Mouse (Mus musculus): ENCODE data around the gene Agbl1.
A peak's percentile ranks its signal among the peaks of the same experiment; 100 is the strongest.

Agbl1 gene

DNA sequence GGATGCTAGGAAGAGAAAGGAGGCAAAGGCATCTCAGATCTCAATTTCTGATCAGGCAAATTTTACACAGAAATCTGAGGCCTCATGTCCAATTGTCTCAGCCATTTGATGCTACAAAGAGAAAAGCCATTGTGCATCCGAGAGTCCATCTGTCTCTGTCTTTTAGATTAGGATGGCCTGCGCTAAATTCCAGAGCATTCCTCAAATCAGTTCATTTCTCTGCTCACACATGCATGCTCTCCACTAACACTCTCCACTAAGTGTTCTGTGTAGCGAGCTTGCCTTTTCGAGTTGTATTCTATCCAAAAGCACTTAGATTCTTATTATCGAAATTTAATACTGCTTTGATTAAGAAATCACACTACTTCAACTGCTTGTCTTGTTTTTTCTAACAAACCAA is 159.6 kb downstream of the Agbl1 start:
- DNase-seq (ENCODE audit: low spot score in 2 of 2), result no peak

DNA sequence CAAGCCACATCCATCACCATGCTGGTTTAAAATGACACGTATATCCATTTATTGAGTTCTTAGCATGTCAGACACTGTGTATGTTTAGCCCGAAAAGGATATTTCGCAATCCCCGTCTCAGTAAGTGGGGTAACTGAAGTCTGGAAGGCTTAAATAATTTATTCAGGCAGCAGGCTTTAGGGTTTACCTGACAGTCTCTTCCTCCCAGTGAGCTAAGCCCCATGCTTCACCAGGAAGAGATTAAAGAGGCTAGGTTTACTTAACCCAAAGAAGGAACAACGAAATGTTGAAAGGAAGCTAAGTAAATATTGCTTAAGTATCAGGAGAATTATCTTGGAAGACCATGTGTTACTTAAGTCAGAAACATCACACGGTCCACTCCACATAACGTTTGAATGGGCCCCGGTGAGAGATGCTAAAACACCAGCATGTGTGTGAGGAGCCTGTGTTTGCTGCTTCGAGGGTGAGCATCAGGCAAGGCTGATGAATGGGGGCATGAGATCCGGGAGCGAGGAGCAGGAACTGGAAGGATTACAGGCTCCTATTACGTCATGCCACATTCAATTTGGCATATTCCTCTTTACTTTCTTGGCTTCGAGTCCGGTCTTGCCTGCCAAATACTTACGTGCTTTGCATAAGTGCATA is 162.7 kb downstream of the Agbl1 start:
- DNase-seq (ENCODE audit: low spot score in 2 of 2), result no peak

DNA sequence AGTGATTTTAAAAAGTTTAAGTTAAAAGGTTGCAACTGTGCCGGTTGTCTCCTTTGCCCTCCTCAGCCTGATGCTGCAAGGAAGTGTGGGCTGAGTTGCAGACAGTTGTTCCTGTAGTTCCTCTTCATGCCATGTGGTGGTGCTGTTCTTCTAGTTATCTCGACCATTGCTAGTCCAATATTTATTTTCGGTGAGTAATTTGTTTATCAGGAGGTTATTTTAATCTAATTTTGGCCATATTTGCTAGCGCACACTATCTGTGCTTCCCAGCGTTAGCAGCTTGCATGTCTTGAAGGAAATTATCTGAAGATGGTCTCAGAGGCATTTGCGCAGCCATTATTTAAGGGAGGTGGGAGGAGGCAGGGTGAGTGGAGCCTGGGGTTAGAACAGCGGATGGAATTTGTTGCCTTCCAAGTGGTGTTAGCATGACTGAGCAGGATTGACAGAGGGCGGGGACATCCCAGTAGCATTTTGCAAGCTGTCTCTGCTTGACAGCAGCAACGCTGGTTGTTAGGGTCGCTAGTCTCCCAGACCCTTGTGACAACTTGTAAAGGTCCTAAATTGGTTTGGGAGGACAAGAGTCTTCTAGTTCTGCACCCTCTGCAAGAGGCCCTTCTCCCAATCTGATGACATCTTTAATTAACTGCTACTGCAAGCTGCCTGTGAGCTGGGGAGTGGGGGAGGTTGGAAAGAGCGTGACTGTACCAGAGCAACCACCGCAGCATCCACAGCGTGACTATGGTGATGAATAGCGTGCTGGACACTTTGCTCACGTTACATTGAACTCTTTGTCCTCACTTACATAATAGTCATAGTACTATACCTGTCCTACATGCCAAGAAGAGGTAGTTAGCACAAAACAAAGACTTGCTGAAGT is 163.5 kb downstream of the Agbl1 start:
- peak; percentile 48 to 66 for DNase-seq (ENCODE audit: low spot score in 2 of 2)

DNA sequence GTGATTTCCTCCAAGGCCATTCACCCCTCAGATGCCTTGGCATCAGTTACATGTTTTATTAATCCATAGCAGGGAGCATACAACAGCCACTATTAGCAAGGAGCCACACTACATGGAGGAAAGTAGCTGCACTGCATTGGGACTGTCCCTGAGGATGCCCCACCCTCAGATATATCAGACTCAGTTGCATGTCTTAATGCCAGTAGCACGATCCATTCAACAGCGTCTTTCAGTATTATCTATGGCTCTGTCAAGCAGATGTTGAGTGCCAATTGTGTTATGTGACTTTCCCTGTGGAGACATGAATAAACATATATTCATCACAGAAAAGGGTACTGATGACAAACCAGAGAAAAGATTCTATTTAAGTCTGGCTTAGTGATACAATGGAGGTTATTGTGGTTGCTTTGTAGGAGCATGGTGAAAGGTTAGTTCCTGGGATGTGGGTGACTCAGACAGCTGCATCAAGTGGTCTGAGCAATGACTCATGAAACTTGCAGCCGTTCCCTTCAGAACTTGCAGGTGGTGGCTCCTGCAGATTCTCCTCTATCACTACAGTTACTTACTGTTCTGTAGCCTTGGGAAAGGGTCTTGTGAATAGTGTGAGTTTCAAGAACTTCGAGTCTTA is 178.4 kb downstream of the Agbl1 start:
- no peak for DNase-seq (ENCODE audit: low spot score in 2 of 2)

DNA sequence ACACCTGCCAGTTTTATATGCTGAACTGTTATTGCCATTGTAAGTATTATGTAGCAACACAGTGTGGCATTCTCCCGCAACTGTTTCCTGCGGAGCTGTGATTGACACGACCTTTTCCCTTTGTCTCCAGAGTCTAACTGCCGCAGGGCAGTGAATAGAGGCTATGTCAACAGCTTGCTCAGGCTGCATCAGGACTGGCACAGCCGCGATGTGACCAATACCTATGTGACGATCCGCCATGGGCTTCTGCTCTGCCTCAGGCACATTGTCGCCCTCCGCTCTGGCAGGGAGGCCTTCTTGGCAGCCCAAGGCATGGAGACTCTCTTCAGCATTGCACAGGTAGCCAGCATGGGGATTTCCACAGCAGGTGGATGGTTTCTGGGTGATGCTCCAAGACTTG is 179.3 kb downstream of the Agbl1 start:
- DNase-seq (ENCODE audit: low spot score in 2 of 2), result no peak

DNA sequence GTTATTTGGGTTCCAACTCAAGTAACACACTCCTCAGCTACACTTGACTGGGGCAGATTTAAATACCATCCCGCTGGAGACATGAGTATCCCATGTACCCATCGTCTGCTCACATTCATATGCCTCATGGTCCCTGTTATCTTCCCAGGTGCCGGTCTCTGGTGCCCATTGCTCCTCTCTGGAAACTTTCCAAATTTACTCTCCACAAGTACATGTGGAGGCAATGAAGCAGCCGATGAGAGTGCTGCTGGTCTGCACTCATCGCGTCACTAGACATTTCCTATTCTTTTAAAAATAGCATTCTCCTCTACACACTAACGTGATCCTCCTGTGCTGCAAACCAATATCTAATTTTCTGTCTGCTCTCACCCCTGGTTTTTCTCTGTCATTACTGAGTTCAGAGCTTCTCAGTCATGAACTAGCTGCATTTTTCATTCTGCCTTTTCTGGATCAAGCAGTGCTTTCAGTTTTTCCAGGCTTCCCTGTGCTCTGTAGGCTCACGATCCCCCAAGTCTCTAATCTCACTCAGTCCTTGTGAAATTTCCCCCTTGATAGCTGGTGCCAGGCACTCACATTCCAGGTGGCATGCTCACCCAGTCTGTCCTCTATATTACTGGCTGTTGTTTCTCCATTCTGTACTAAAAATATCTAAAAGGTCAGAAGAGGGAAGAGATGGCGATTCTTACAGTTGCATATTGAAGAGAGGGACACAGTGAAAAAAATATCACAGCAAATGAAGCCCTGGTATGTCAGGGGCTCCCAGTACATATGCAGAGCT is 180.9 kb downstream of the Agbl1 start:
- DNase-seq (ENCODE audit: low spot score in 2 of 2), result no peak

DNA sequence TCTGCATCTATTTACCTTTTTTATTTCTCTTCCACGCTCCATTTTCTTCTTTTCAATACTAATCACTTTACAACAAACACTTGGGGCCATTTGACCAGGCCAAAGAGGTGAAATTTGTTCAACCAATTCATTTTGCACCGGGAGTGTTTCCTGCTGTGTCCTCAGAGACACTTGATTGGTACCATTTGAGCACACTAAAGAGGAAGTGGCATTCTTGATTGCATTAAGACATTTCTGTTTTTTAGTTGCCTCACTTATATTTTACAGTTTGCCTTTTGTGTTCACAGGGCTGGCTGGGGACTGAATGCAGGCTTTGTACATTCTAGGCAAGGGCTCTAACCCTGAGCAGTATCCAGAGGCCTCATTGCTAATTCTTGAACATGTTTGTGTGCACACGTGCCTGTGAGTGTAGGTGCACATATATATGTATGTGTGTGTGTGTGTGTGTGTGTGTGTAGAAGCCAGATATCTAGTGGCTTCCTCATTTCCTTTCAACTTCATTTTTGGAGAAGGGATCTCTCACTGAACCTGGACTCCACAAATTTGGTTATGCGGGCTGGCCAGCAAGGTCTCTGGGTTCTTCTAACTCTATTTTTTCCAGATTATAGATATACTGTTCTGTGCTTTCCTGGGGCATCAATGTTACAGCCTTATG is 182.4 kb downstream of the Agbl1 start:
- DNase-seq (ENCODE audit: low spot score in 2 of 2), result no peak

DNA sequence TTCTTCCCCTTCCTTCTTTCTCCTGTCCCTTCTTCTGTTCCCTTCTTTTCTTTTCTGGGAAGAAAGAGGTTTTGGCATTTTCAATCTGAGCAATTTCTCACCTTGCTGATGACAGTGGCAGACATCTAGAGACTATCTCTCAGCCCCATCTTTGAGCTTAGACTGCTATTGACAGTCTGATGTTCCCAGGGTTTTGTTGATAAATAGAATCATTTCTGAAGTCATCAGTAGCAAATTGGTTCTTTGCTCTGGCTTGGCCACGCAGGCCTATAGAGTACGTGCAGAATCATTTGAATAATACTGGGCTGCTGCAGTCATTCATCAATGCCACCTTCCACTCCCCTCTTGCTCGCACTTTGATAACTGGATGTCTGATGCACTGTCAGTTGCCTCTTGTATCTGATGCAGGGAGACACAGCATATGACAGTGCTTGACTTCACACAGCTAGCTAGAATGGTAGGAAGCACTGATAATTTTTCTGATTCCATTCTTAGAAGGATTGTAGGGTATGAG is 186.5 kb downstream of the Agbl1 start:
- no peak for DNase-seq (ENCODE audit: low spot score in 2 of 2)

DNA sequence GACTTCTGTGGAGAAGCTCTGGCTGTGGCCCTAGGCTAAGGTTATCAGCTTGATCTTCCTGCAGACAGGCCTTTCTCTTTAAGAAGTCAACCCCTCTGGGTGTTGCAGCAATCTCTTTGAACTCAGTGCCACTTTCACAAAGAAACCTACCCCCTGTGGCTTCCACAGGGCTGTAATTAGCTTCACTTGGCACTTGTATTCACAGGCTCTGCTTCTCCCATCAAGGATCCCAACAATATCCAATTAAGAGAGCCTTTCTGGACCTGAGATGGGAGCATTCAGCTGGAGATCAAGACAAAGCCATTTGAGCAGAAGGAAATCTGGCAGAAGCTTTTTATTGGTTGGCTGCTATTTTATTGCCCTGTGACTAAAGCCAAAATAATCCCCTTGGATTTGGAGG is 208.9 kb downstream of the Agbl1 start:
- DNase-seq (ENCODE audit: low spot score in 2 of 2), result no peak

DNA sequence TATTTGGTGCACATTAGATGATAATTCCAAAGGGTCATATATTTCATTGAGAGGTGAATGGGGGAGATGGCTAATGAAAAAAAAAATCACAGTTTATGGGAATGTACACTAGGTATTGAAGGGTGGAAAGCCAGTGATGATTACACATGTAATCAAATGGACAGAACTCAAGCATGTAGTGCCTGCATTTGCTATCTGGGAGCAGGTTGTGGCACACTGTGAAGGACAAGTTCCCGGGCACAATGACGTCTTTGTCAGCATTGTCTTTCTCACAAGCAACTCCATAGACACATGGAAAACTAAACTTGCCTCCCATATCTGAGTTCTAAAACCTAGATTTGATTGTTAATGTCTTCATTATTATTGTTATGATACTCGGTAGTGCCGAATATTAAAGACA is 209.3 kb downstream of the Agbl1 start:
- no peak for DNase-seq (ENCODE audit: low spot score in 2 of 2)

DNA sequence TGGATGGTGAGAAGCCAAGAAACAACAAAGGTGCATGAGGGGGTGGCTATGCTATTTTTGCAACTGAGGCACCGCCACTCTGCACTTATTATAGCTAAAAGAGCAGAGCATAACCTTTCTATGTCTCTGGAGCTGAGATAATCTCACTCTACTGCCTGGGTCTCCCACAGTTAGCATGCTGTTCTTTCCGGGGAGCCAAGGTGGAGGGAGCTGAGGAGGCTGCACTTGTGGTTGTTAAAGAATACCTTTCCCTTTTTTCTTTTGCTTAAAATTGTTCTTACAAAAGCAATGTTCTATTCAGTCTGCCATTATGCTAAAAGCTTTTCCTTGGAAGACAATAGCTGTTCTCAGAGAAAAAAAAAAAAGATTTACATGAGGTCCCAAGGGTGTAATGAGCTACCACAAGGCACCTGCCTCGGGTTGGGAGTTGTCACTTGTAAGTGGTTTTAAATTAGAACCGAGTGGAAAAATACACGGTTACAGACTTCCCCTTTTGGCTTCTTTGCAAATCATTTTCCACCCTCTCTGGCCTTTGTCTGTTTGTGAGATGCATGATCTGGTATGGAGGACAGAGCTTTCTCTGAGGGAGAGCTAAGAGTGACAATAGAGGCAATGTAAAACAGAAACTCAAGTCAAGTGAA is 232.8 kb downstream of the Agbl1 start:
- no peak for DNase-seq (ENCODE audit: low spot score in 2 of 2)

DNA sequence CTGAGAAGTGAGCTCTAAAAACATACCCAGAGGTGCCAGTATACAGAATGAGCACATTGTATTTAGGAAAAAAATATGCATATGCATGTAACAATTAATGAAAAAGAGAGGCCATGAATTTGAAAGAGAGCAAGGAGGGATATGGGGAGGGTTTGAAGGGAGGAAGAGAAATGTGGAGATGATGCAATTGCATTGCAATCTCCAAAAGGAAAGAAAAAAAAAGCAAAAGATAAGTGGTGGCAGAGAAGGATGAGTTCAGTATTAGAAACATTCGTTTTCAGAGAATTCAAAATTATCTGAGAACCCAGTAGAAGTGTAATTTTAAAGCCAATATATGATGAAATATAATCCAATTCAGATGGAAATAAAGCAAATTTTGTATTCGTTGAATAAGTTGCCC is 236.7 kb downstream of the Agbl1 start:
- no peak for DNase-seq (ENCODE audit: low spot score in 2 of 2)

DNA sequence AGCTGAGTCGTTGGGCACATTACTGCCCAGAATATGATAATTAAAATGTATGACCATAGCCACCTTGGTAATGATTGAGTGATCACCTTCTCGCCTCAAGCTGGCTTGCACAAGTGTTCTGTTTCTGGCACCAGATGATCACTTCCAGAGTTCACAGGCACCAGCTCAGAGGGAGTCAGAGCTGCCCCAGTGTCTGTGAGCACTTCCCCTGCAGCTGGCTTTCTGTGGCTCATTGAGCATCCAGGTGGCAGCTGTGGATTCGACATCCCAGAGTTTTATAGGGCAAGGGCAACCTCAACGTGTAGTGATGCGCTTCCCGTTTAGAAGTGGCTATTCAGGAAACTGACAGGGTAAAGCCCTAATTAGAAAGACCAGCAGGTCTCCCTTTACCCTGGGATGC is 244.5 kb downstream of the Agbl1 start:
- DNase-seq (ENCODE audit: low spot score in 2 of 2), result no peak

DNA sequence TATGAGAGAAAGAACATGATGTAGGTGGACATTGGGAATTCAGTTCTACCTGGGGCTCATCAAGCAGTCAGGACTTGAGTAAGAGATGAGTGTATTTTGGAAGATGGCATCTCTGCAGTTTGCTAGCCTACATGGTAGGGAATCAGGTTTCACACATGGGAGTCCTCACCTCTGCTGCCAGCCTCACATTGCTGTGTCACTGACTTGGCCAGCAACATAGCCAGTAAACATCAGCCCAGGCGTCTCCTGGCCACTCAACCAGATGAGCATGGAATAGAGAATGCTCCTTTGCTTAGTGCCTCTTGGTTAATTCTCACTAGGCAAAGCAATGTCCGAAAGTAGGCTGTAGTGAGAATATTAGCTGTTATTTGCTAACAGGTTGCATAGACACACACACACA is 255.9 kb downstream of the Agbl1 start:
- no peak for DNase-seq (ENCODE audit: low spot score in 2 of 2)

DNA sequence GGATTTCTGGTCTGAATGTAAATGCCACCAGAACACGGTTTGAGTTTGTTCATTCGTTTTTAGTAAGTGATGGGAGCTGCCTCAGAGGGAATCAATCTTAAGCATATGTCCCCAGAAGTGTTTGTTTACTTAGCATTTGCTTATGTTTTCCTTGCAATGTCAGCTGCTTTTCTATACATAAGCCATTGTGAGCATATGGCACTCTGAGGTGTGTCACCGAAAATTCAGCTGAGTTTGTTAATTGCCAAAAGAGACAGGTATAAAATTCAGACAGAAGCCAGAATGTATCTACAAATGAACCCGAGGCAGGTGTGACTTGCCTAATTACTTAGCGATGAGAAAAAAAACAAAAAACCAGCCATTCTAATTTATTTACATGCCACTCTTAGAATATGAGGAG is 257.8 kb downstream of the Agbl1 start:
- no peak for DNase-seq (ENCODE audit: low spot score in 2 of 2)

DNA sequence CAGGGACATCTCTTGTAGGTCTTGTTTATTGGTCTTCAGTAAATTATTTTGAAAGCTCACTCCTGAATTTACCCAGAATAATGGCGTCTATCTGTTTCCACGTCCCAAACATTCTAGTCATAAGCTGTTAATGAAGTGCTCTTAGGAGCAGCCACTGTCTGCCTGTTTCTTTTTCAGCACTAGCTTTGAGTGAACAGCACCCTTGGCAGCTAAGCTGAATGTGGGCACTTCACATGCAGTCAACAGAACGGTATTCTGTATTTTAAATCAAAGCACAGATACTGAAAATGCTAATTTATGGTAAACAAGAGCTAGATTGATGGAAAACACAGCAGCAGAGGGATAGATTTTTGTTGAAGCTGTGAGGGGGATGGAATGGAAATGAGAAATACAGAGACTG is 294.6 kb downstream of the Agbl1 start:
- DNase-seq (ENCODE audit: low spot score in 2 of 2), result no peak

DNA sequence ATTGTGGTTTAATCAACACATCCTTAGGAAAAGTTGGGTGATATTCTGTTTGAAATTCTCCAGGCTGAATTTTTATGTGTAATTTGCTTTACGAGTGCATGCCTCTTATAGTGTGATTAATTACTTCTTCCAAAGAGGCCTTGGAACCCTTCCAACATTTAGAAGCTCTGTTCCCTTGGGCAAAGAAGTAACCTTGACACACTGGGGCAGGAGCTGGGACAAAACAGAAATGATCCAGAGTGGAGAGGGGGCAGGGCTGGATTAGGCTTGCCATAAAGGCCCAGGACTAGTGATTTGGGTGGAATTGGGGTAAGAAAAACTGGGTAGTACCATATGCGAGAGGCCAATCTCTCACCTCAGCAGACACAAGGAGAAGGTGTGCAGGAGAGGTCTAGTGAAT is 316.8 kb downstream of the Agbl1 start:
- no peak for DNase-seq (ENCODE audit: low spot score in 2 of 2)

DNA sequence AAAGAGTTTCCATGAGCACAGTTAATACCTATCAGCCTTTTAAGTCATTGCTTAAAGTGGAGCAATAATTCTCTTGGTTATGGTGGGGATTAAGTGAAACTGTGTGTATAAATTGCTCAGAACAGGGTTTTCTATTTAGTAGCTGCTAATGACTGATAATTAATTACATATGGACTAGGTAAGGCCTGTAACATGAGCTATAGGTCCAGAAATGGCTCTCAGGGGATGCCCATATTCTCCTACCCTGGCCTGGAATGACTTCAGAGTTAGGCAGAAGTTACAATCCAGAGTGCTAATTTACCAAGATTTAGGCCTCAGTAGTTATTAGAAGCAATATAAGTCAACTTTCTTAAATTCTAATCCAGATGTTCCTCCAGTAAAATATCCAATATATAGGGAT is 317.6 kb downstream of the Agbl1 start:
- DNase-seq (ENCODE audit: low spot score in 2 of 2), result no peak

DNA sequence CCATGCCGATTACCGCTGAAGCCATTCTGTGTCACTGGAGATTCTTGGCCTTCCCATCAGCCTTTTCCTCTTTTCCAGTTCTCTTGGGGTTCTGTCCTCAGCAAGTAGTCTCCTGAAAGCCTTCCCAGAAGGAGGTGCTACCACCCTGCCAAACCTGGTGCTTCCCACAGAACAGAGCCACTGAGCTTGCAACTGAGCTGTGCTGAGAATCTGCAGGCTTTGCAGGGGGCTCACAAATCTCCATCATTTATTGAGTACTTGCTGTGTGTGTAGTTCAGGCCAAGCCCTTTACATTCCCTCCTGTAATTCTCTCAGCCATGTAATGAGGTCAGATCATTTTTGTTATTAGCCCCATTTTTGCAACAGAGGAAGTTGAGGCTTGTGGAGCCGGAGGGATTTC is 322.2 kb downstream of the Agbl1 start:
- DNase-seq (ENCODE audit: low spot score in 2 of 2), result no peak

DNA sequence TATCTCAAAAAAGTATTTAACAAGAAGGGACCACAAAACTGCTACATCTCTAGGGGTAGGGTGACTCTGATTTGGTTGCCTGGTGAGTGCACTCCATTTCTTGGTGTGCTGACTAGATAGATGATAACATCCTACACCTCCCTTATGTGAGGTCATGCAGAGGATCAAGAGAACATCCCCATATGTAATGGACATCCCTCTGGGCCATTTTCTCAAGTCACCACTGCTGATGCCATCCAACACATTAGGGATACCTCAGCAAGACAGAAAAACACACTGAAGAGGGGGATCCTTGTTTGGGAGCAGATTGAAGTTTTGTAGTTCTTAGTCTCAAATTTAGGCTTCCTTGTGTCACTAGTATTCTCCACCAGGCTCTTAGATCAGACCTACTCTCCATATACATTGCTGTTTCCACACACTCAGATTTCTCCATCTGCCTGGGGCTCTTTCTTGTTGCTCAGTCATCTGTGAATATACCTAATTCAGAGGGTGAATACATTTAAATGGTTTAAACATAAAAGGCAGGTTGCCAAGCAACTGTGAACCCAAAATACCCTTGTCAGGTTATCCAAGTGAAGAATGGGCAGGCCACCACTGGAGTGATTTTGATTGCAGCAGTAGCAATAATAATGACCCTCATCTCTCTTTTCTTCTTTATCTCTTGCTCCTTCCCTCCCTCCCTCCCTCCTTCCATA is 331.0 kb downstream of the Agbl1 start:
- DNase-seq (ENCODE audit: low spot score in 2 of 2), result no peak

All from right cerebral cortex, postnatal 36 days (tissue).